Mouse (Mus musculus) MEL (cell line): ENCODE measurements at regions not wholly inside any gene's neighbourhood (a gene's known extent, or its start where the extent isn't known, plus 50 kb on each side); places are given as distances from the start of the nearest gene placed in this dataset.

Source experiments
- CHD1 ChIP-seq: IDR thresholded peaks from 2 replicates; pipeline ENCODE4 v1.6.1; 2012; ENCODE audit warnings: low read depth, mild to moderate bottlenecking, inconsistent platforms, low read length, improper control_type of control experiment
- CTCF ChIP-seq, 3 experiments: IDR thresholded peaks in 2 of 3; conservative IDR thresholded peaks in 1 of 3; 2 replicates each; pipeline ENCODE4 v1.5.1; 2011 to 2012; ENCODE audit warnings: low read length in 3 of 3, low read depth in 2 of 3, mild to moderate bottlenecking in 2 of 3, improper control_type of control experiment in 1 of 3, inconsistent platforms in 1 of 3, mixed read lengths in 1 of 3, moderate library complexity in 1 of 3; ENCODE audit not compliant: control insufficient read depth in 1 of 3, insufficient read depth in 1 of 3, poor library complexity in 1 of 3, severe bottlenecking in 1 of 3
- MAX ChIP-seq: IDR thresholded peaks from 2 replicates; pipeline ENCODE4 v1.6.1; 2011; ENCODE audit warnings: low read length, improper control_type of control experiment
- MXI1 ChIP-seq: IDR thresholded peaks from 2 replicates; pipeline ENCODE4 v1.6.1; 2011; ENCODE audit warnings: mild to moderate bottlenecking, low read depth, low read length, improper control_type of control experiment
- POLR2A ChIP-seq, 2 experiments: IDR thresholded peaks; 2 replicates each; pipeline ENCODE4 v1.6.1; 2011 to 2012; ENCODE audit warnings: low read length in 2 of 2, mild to moderate bottlenecking in 2 of 2, control low read depth in 1 of 2, improper control_type of control experiment in 1 of 2, low read depth in 1 of 2, moderate library complexity in 1 of 2; ENCODE audit not compliant: control insufficient read depth in 1 of 2, insufficient read depth in 1 of 2, poor library complexity in 1 of 2
- SMC3 ChIP-seq: IDR thresholded peaks from 2 replicates; pipeline ENCODE4 v1.6.1; 2011; ENCODE audit warnings: low read depth, low read length, improper control_type of control experiment
- ZNF384 ChIP-seq: IDR thresholded peaks from 2 replicates; pipeline ENCODE4 v1.6.1; 2012; ENCODE audit warnings: low read depth, mild to moderate bottlenecking, inconsistent platforms, low read length, improper control_type of control experiment

- no peak for TF ChIP-seq POLR2A (IDR thresholded peaks at IDR 0.05; ENCODE audit: control insufficient read depth in 1 of 2, insufficient read depth in 1 of 2, low read depth in 1 of 2, low read length in 2 of 2, poor library complexity in 1 of 2)
- TF ChIP-seq SMC3: peak; percentile 50
- peak; percentile 12 to 35 (median 19); a peak in 2 of 6 replicates for TF ChIP-seq CTCF (IDR thresholded peaks at IDR 0.05 in 2 of 3, conservative IDR thresholded peaks at IDR 0.05 in 1 of 3; ENCODE audit: control insufficient read depth in 1 of 3, insufficient read depth in 1 of 3, low read depth in 2 of 3, low read length in 3 of 3, poor library complexity in 1 of 3, severe bottlenecking in 1 of 3)
- no peak for TF ChIP-seq MXI1
- TF ChIP-seq MAX: no peak
- no peak for TF ChIP-seq ZNF384
- no peak for TF ChIP-seq CHD1
Measured at GRCm38 (mm10) chr10:55767571-55767970, 339.1 kb upstream of the Msl3l2 start.
